Mouse (Mus musculus) left cerebral cortex, postnatal 4 days (tissue): ENCODE measurements at regions not wholly inside any gene's neighbourhood (a gene's known extent, or its start where the extent isn't known, plus 50 kb on each side); places are given as distances from the start of the nearest gene placed in this dataset.

ENCODE experiments used
- DNase-seq: peaks from one replicate; pipeline ENCODE4 v3.0.0-alpha.2; 2022
- intact Hi-C: fragments of 180-260 bp; cut with DNase I; formaldehyde crosslinking; loops from one replicate; pipeline ENCODE4 v1.15.1; 2025

GRCm38 (mm10) chr13:34800906-34801305, 66.3 kb downstream of the Fam50b start:
- intact Hi-C loops: no loop called here
- DNase-seq: no peak

- peak; percentile 38 for DNase-seq
- intact Hi-C loops: no loop called here
These were observed 68.5 kb upstream of the Prpf4b start for GRCm38 (mm10) chr13:34806532-34807092.

GRCm38 (mm10) chr13:34809536-34809935, 65.6 kb upstream of the Prpf4b start:
- intact Hi-C loops: no loop called here
- DNase-seq: no peak

- intact Hi-C loops: no loop called here
- DNase-seq: peak; percentile 87
These were observed 60.7 kb upstream of the Prpf4b start for GRCm38 (mm10) chr13:34814161-34815056.

GRCm38 (mm10) chr13:34815057-34815410, 60.1 kb upstream of the Prpf4b start:
- intact Hi-C loops: no loop called here

GRCm38 (mm10) chr13:34818211-34818610, 56.9 kb upstream of the Prpf4b start:
- intact Hi-C loops: no loop called here
- no peak for DNase-seq

More at GRCm38 (mm10) chr13:34815057-34815410, 60.1 kb upstream of the Prpf4b start:
- no peak for DNase-seq

GRCm38 (mm10) chr13:34820423-34820822, 54.7 kb upstream of the Prpf4b start:
- no peak for DNase-seq
- intact Hi-C loops: no loop called here

- intact Hi-C loops: no loop called here
- DNase-seq: no peak
These were observed 53.2 kb upstream of the Prpf4b start for GRCm38 (mm10) chr13:34821946-34822345.

- intact Hi-C loops: no loop called here
- no peak for DNase-seq
These were observed 50.9 kb upstream of the Prpf4b start for GRCm38 (mm10) chr13:34824157-34824556.
